Mouse (Mus musculus) small intestine, adult 2 months (tissue): ENCODE measurements around the gene Fuca1. TPM values are rescaled to one million over a fixed set of nuclear protein-coding genes. Genes with fewer than 3 reads are reported as not detected.

Experiments
- H3K27ac ChIP-seq: fragments of 200-500 bp; 2 replicates; pipeline ENCODE4 v1.5.1; 2012; ENCODE audit warnings: low read depth, low read length, control low read depth, inconsistent platforms; ENCODE audit not compliant: insufficient read depth
- H3K27me3 ChIP-seq: fragments of 200-500 bp; 2 replicates; pipeline ENCODE4 v1.6.1; 2012; ENCODE audit warnings: mild to moderate bottlenecking, moderate library complexity, low read length, inconsistent platforms; ENCODE audit not compliant: control insufficient read depth, insufficient read depth
- H3K36me3 ChIP-seq: fragments of 200-500 bp; 2 replicates; pipeline ENCODE4 v1.6.1; 2012; ENCODE audit warnings: mild to moderate bottlenecking, low read length, control low read depth, inconsistent platforms; ENCODE audit not compliant: control insufficient read depth, insufficient read depth
- H3K4me1 ChIP-seq: fragments of 200-500 bp; 2 replicates; pipeline ENCODE4 v1.6.1; 2012; ENCODE audit warnings: low read length, inconsistent platforms, mixed read lengths; ENCODE audit not compliant: control insufficient read depth, insufficient read depth, insufficient read length
- H3K4me3 ChIP-seq: fragments of 200-500 bp; 2 replicates; pipeline ENCODE4 v1.5.1; 2012; ENCODE audit warnings: low read depth, mild to moderate bottlenecking, control low read depth, inconsistent platforms, low read length, moderate library complexity
- CTCF ChIP-seq: fragments of 200-500 bp; IDR thresholded peaks from 2 replicates; pipeline ENCODE4 v1.5.1; 2012; ENCODE audit warnings: low read depth, mild to moderate bottlenecking, control low read depth, inconsistent platforms, low read length, moderate library complexity, mixed read lengths; ENCODE audit not compliant: insufficient replicate concordance, insufficient read length; ENCODE audit errors: extremely low read depth
- POLR2A ChIP-seq: fragments of 200-500 bp; IDR thresholded peaks from 2 replicates; pipeline ENCODE4 v1.6.1; 2012; ENCODE audit warnings: low read depth, mild to moderate bottlenecking, control low read depth, inconsistent platforms, low read length, moderate library complexity
- WGBS: fragments of 180-500 bp; shearing (Covaris S2); methylation state at CpG from one replicate; pipeline ENCODE4 v1.1.7; 2018; 5-methylcytosine and 5-hydroxymethylcytosine counted together
- polyA plus RNA-seq: library from polyadenylated mRNA; depleted of rRNA; stranded (reverse); fragments of >200 nt; gene quantifications from 2 replicates; pipeline ENCODE4 v1.2.3, GENCODE M21; 2012

Gene Fuca1
- polyA plus RNA-seq, 1 experiment, result 108 TPM

- no peaks in the 10 kb centered on the region for H3K36me3 ChIP-seq
- TF ChIP-seq POLR2A, result no peak
- no peak for TF ChIP-seq CTCF
- no peak overlapping the region for H3K4me3 ChIP-seq
- no peak overlapping the region for H3K27ac ChIP-seq
- peaks cover under 1% of the 10 kb centered on the region; the same call in 1 of the 2 replicates for H3K4me1 ChIP-seq
- H3K27me3 ChIP-seq, result no peaks in the 10 kb centered on the region
- WGBS, result 63% methylated on average over 6 of the region's 6 CpGs
Observed at GRCm38 (mm10) chr4:135882023-135882422, 38.5 kb upstream of the Fuca1 start.

- TF ChIP-seq CTCF (no peak), POLR2A (no peak)
- H3K36me3 ChIP-seq, result no peaks in the 10 kb centered on the region
- H3K27ac ChIP-seq, result no peak overlapping the region
- H3K4me3 ChIP-seq, result no peak overlapping the region
- no peaks in the 10 kb centered on the region for H3K27me3 ChIP-seq
- no peaks in the 10 kb centered on the region for H3K4me1 ChIP-seq
- WGBS, result 41% methylated on average over 10 of the region's 10 CpGs
Observed at GRCm38 (mm10) chr4:135883401-135883851, 37.1 kb upstream of the Fuca1 start.

- TF ChIP-seq POLR2A (no peak), CTCF (no peak)
- H3K27ac ChIP-seq, result no peak overlapping the region
- H3K27me3 ChIP-seq, result no peaks in the 10 kb centered on the region
- WGBS, result 78% methylated on average over 7 of the region's 7 CpGs
- no peaks in the 10 kb centered on the region for H3K4me1 ChIP-seq
- no peak overlapping the region for H3K4me3 ChIP-seq
- no peaks in the 10 kb centered on the region for H3K36me3 ChIP-seq
Observed at GRCm38 (mm10) chr4:135883881-135884516, 36.5 kb upstream of the Fuca1 start.

GRCm38 (mm10) chr4:135884531-135884930 is 36.0 kb upstream of the Fuca1 start:
- Histone ChIP-seq H3K36me3 (no peaks in the 10 kb centered on the region), H3K27ac (no peak overlapping the region), H3K4me3 (no peak overlapping the region), H3K27me3 (no peaks in the 10 kb centered on the region), H3K4me1 (no peaks in the 10 kb centered on the region)
- TF ChIP-seq CTCF (no peak), POLR2A (no peak)
- WGBS, result 83% methylated on average over 6 of the region's 6 CpGs

- Histone ChIP-seq H3K4me3 (no peak overlapping the region), H3K36me3 (no peaks in the 10 kb centered on the region), H3K4me1 (no peaks in the 10 kb centered on the region), H3K27me3 (no peaks in the 10 kb centered on the region), H3K27ac (no peak overlapping the region)
- TF ChIP-seq POLR2A (no peak), CTCF (no peak)
- WGBS, result 86% methylated on average over 12 of the region's 12 CpGs
Observed at GRCm38 (mm10) chr4:135885676-135886075, 34.9 kb upstream of the Fuca1 start.

GRCm38 (mm10) chr4:135886184-135886583 is 34.4 kb upstream of the Fuca1 start:
- TF ChIP-seq CTCF, result no peak
- no peak for TF ChIP-seq POLR2A
- Histone ChIP-seq H3K4me3 (no peak overlapping the region), H3K27ac (no peak overlapping the region), H3K27me3 (no peaks in the 10 kb centered on the region), H3K4me1 (no peaks in the 10 kb centered on the region), H3K36me3 (no peaks in the 10 kb centered on the region)
- 90% methylated on average over 4 of the region's 4 CpGs for WGBS

- no peaks in the 10 kb centered on the region for H3K36me3 ChIP-seq
- H3K4me1 ChIP-seq, result no peaks in the 10 kb centered on the region; the same call in 1 of the 2 replicates
- H3K4me3 ChIP-seq, result no peak overlapping the region
- 82% methylated on average over 24 of the region's 24 CpGs for WGBS
- no peaks in the 10 kb centered on the region for H3K27me3 ChIP-seq
- no peak overlapping the region for H3K27ac ChIP-seq
- TF ChIP-seq CTCF, result no peak
- no peak for TF ChIP-seq POLR2A
Observed at GRCm38 (mm10) chr4:135888448-135889057, 32.0 kb upstream of the Fuca1 start.
